Mouse (Mus musculus) lung, adult 2 months (tissue): ENCODE measurements around the gene S100a4.

Experiments used
- CTCF ChIP-seq: fragments of 200-500 bp; IDR thresholded peaks from 2 replicates; pipeline ENCODE4 v1.5.1; 2011; ENCODE audit warnings: mild to moderate bottlenecking, low read length, control low read depth; ENCODE audit not compliant: insufficient read depth
- POLR2A ChIP-seq: fragments of 200-500 bp; IDR thresholded peaks from 2 replicates; pipeline ENCODE4 v1.6.1; 2011; ENCODE audit warnings: low read depth, mild to moderate bottlenecking, control low read depth, low read length, borderline replicate concordance; ENCODE audit errors: extremely low read depth

GRCm38 (mm10) chr3:90574691-90575090, 28.9 kb upstream of the S100a4 start:
- no peak for TF ChIP-seq POLR2A
- no peak for TF ChIP-seq CTCF
